Mouse (Mus musculus) left cerebral cortex, postnatal 36 days (tissue): Measurements from ENCODE around the gene Fbxw5. TPM values are rescaled to one million over a fixed set of nuclear protein-coding genes. Genes with fewer than 3 reads are reported as not detected.

Source experiments
- DNase-seq, 2 experiments: peaks; one replicate each; pipeline ENCODE4 v3.0.0; 2021 to 2022; ENCODE audit warnings: low spot score in 2 of 2, mixed read lengths in 1 of 2
- intact Hi-C: fragments of 180-260 bp; cut with DNase I; formaldehyde crosslinking; loops from one replicate; pipeline ENCODE4 v1.15.1; 2025
- total RNA-seq, 2 experiments: library from RNA; stranded (reverse); gene quantifications; 2 replicates each; pipeline ENCODE4 v1.2.3; 2021

Gene Fbxw5
- 100 to 1,000 TPM; 107 to 127 TPM for total RNA-seq

DNA sequence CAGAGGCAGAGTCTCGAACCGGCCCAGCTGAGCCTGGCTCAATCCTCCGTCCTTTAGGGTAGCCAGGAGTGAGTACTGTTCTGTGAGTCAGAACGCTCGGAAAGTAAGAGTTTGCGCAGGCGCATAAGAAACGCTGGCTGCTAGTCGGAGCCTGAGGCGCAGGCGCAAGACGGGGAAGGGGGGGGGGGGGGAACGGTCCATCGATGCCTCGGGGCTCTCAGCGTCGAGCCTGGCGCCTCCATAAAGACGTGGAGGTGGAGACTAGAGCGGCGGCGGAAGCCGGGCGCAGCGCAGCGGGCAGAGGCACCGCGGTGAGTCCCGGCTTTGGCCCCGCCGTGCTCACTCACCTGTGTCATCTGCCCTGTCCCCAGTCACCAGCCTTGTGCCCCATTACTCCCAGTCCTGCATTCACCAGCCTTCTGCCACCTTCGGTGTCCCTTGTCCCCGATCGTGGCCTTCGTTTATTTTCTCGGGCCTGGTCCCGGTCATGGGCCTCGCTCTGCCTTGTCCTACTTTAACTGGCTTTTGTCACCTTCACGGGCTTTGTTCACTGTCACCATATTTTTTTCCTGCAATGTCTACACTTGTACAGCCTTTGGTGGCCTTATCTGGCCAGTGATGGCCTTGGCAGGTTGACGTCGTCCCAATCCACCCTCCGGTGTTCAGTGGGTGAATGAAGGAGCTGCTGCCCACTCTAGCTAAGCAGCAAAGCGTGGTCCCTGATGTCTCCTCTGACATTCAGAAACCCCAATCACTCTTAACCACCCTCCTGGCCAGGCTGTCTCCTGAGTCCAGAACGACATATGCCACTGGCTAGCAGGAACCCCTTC, at the start of gene Fbxw5:
Fbxw5 (plus strand) TSS at position 175 of the 830 bp plus-strand sequence.
- intact Hi-C loops, result loop anchor here (2.0 kb wide), 1 partner anchor 40 kb away; the partner anchor contains the start of gene Paxx
- peak; percentile 78 to 83 for DNase-seq

DNA sequence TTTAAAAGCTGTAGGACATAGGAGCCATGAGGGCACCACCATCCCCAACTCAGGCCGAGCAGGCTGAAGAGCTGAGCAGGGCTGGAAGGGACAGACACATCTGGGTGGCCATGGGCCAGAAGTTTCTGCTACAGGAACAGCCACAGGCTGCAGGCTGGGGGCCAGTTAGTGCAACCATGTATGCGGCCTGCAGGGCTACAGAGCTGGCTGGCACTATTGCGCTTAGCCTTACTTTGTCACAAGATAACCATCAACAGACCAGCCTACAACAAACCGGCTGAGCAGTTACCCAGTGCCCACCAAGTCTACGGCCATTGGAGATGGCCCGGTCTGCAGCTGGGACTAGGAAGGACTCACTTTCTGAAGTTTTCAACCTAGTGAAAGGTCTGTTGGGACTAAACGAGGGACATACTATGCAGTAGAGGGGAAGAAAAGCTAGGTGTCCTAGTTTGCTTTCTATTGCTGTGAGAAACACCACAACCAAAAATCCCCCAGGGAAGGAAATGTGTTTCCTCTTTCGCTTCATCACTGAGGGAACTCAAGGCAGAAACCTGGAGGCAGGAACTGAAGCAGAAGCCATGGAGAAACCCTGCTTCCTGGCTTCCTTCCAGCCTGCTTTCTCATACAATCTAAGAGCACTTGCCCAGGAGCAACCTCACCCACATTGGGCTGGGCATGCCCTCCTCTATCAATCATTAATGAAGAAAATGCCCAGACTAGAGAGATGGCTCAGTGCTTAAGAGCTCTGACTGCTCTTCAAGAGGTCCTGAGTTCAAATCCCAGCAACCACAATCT, 49.5 kb upstream of the Fbxw5 start:
- DNase-seq, result no peak
- intact Hi-C loops, result no loop called here

DNA sequence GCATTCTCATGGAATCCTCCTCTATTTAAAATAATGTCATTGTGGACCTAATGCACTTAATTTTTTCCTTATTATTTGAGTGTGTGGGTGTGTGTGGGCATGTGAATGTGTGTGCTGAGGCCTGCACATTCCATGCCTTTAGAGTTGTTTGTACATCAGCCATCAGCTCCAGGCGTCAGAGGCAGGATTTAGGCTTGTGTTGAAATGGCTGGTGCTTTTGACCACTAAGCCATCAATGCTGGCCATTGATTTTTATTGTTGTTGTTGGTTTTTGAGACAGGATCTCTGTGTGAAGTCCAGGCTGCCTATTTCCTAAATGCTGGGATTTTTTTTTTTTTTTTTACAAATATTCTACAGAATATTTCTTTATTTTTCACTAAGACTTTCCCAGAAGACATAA, 47.6 kb upstream of the Fbxw5 start:
- no peak for DNase-seq
- intact Hi-C loops, result no loop called here

DNA sequence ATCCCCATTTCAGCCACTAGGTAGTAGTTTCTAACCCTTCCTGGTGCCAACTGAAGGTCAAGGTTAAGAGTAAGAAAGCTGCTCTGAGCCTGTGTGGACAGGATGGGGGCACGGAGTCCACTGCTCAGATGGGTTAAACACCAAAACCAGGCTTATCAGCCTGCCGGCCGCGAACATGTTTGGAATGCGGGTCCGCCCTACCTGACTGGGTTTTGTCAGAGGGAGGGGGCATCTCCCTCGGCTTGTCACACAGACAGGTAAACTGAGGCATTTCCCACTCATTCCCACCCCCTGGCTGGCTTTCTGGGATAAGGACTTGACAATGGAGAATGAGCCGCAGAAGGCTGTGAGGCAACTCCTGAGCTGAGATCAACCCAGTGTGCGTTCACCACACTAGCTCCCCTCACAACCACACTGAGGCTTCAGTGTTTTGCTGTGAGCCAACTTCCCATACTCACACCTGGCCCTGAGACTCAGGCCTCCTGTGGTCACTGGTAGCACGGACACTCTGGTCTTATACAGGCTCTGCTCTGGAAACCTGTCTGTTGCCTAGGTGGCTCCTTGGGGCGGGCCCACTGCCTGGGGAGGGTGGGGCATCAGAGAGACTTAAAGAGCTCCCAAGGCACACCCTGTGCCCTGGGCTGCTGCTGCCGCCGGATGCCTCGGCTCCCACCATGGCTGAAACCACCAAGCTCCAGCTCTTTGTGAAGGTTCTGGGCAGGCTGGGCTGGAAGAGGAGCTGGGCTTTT, 44.2 kb upstream of the Fbxw5 start, which contains the start of gene Clic3:
Clic3 (plus strand) TSS at position 634 of the 749 bp plus-strand sequence.
- no peak for DNase-seq
- intact Hi-C loops, result no loop called here

DNA sequence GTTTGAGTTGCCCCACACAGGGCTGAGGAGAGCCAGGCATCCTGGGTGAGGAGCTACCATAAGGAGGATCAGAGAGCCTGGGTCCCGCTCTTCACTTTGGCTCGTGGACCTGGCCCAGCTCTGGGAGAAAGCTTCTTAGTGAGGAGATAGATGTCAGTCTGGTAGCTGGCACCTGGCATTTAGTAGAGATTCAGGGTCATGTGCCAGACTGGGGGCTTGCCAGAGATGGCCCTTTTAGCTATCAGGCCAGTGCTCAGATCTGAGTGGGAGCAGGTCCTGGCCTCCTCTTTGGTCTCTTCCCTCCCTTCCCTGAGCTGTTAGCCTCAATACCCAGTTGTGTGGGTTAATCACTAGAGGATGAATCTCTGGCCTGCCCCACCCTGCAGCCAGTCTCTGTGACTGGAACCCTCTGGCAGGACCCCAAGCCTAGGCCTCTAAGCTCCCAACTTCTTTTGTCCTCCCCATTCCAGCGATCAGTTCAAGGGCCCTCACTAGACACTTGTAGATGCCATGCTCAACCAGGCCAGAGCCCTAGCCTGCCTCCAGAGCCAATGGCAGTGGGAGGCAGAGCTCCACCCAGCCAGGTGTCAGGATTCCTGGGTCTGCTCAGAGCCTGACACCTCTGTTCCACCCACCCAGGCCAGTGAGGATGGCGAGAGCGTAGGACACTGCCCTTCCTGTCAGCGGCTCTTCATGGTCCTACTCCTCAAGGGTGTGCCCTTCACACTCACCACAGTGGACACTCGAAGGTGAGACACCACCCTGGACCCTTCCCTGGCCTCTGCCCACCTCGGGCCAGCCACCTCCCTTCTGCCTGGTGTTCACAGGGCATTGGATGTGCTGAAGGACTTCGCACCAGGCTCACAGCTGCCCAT, 43.3 kb upstream of the Fbxw5 start:
- no peak for DNase-seq

DNA sequence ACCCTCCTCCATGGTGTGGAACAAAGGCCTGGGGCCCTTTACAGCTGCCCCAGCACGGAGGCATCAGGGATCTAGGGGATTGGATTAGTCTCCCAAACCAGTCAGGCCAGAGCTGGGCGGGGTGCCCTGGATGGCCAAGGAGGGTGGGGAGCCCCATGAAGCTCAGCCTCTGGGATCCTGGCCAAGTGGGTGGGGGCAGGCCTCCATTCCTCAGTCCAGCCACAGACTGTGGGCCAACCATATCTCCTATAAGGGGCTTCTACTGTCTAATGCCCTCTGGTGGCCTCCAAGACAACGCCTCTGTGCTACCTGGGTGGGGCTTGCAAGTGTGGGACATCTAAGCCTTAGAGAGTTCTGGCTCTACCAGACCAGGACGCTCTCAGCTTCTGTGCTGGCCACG, 41.6 kb upstream of the Fbxw5 start:
- no peak for DNase-seq
- intact Hi-C loops, result no loop called here

More for the DNA sequence above, 43.3 kb upstream of the Fbxw5 start:
- intact Hi-C loops, result no loop called here

DNA sequence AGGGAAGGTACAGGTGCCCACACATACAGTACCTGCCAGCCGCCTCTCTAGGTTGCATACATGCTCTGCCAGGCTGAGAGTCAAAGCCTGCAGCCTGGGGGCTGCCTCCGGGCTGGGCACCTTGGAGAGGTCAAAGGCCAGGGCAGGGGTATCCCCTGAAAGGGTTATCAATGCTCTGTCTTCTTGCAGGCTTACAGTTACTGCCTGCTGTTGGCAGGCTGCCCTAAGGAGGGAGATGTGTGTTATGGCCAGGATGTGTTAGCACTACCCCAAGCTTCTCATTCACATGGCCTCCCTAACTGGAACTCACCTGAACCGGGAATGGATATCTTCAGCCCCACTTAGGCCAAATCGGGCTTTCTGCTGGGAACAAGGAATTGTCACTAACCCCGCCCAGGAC, 40.4 kb upstream of the Fbxw5 start:
- DNase-seq, result no peak
- intact Hi-C loops, result loop anchor here (2.0 kb wide), 2 partner anchors 29 to 41 kb away; partner anchors contain the start of genes C8g and Fbxw5

DNA sequence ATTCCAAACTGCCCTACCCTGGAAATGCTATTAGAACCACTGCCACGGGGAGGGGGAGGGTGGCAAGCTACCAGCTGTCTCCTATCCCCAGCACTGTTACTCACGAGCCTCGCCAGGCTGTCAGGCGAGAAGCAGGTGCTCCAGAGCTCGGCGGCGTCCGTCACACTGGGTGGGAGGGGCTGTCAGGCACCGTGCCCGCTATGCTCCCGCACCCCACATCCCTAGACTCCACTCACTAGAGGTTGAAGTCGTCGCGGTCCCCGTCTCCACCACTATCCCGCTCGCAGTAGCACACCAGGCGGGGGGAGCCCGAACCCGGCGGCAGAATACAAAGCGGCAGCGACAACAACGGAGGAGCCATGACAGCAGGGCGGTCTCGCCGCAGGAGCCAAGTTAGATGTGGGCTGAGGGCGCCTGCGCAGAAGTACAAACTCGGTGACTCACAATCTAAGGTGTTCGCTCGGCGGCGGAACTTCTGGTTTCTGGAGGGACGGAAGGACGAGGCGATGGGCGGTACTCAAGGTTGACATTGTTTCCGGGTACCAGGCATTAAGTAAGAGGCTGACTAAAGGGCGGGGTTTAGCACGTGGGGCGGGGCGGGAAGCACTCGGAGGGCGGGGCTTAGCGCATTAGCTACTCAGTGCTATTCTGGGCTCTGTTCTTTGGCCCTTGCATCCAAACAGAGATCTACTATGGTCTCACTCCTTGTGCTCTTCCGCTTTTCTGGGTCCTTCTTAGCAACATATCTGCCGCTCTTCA, 39.8 kb upstream of the Fbxw5 start, which contains the start of gene Paxx:
Paxx (minus strand) TSS at position 544 of the 759 bp plus-strand sequence.
- peak; percentile 95 to 96 for DNase-seq
- intact Hi-C loops, result loop anchor here (2.0 kb wide), 2 partner anchors 30 to 40 kb away; partner anchors contain the start of genes C8g and Fbxw5

DNA sequence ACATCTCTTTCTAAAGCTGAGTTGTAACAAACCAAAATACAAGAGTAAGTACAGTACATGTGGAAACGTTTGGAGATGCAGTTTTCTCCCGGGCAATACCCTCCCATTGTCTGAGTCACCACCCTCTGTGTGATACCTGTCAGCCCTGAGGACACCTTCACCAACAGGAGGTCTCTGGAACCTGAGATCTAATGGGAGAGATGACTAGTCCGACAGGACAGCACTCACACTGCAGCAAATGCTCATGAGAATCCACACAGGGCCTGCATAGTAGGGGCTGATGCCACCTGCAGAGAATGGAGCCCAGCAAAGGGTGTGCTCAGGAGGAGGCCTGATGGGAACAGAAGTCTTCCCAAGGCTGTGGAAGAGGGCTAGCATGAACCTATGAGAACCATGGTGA, 39.1 kb upstream of the Fbxw5 start:
- DNase-seq, result no peak
- intact Hi-C loops, result loop anchor here (2.0 kb wide), 2 partner anchors 31 to 39 kb away; partner anchors contain the start of genes C8g and Fbxw5

DNA sequence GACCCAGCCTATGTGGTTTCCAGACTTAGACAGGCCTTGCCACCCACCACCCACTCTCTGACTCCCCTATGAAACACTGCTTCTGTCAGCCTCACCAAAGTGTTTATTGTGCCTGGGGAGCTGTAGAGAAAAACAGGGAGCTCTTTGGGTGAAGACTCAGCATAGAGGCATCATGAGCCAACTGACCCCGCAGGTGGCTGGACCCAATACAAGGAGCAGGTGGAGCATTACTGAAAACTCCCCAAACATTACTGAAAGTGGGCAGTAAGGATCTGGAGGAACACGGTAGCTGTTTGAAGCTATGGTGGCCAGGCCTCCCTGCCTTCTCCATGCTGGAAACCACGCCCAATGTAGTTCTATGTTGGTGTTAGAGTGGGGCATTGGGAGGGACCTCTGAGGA, 36.9 kb upstream of the Fbxw5 start:
- DNase-seq, result no peak
- intact Hi-C loops, result no loop called here

DNA sequence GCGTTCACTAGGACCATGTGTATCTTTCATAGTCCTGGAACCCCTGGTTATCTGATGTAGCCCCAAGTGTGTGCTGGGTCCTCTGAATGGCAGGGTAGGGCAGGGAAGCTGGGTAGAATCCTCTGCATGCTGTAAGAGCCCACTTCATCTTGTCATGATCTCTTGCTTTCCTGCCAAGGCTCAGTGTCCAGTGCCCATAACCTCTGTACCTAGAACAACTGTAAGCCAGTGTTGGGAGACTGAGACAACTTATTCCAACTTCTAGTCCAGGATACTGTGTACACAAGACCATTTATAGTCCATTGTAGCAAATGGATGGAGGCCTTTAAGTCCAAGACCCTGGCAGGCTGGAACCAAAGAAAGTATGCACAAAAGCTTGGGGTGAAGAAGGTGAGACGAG, 35.3 kb upstream of the Fbxw5 start:
- DNase-seq, result no peak
- intact Hi-C loops, result no loop called here

DNA sequence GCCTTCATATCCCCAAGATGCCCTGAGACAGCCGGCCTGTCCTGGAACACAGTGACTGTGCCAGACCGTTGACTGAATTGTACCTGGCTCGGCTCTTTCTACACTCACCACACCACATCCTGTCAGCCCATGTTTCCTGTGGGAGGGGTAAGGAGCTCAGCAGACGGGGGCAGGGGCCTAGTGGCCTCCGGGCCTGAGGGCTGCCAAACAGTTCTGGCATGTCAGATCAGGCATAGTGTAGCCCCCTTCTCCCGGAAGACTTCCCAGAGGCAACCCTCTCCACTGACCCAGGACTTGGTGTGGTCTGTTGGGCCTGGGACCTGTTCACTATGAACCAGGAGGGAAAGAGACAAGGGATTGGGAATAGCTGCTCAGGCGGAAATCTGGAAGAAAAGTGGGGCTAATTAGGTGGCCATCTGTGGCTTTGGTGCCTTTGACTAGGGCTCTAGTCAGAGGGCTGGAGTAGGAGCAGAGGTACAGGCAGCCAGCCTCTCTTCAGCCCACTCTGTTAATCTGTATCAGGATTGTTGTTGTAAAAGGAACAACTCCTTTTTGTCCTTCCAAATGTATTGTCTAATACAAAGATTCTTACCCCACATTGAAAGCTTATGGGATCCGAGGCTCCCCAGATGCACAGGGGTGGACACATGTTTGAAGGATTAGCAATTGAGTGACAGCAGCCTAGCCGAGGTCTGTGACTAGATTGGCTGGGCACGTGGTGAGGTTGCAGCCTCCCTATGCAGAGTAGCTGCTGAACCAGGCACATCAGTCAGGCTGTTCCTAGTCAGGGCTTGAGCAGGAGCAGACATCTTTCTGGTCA, 34.5 kb upstream of the Fbxw5 start:
- DNase-seq, result no peak
- intact Hi-C loops, result no loop called here

DNA sequence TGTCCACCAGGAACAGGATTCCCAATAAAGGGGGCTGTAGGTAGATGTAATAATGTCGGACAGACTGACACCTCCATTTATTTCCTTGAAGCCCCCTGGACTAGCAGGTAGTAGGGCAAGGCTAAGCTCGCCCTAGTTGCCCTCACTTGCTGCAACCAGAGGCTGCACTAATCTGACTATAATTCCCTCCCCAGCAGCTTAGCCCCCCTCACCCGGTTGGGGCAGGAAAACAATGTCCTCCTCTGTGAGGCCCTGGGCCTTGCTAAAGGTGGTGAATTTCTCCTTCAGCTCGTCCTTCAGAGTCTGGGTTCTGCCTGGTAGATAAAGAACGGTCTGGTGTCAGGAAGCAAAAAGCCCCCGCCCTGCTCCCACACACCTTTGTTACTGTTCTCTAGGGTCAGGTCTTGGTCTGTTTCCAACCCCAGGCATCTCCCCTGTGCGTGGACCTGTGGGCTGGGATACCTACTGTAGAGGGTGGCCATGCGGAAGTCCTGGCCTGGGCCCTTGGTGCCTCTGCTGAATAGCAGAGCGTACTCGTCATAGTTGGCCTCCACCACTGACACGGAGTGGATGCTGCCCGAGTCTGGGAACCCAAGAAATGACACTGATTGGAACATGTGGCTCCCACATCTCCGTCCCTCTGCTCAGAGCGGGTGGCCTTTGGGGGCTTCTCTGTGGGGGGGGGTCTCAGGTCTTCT, 32.8 kb upstream of the Fbxw5 start:
- intact Hi-C loops, result no loop called here
- DNase-seq, result no peak

DNA sequence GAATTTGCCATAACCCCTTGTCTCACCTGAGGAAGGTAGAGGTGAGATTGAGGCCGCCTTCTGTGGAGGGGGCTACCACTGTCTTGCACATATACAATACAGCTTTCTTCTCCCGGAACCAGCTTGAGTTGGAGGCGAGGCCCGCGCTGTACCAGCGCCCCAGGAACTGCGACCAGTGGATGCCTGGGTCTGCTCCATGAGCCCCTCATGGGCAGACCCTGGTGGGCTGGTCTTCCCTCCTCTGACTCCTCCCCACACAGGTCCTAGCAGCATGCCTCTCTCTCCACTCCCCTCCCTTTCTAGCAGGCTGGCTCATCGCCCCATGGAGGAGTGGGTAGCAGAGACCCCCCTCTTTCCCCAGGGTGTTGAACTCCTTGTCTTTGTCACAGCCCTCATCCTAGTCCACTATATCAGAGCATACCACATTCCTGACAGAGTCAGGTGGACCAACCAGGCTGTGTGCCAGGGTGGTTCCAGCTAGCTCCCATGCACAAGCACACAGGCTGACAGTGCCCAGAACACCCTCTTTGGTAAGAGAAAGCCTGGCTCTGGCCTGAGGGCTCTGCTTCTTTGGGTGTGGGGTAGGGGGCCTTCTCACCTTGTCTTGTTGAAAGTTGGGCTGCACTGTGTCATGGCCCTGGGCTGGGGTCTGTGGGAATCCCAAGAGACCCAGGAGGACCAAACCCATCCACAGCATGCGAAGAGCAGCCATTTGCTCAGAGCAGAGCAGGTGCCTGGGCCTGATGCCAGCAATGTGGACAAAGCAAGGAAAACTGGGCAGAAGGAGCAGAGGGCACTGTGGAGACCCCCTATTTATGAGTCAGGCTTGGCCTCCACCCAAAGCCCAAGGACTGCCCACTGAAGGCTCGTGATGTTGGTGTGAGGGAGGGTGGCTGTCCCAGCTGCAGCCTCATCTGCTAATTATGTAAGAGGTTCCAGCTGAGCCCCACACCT, 31.3 kb upstream of the Fbxw5 start:
- intact Hi-C loops, result no loop called here
- DNase-seq, result peak in 1 of 2 experiments; percentile 48

DNA sequence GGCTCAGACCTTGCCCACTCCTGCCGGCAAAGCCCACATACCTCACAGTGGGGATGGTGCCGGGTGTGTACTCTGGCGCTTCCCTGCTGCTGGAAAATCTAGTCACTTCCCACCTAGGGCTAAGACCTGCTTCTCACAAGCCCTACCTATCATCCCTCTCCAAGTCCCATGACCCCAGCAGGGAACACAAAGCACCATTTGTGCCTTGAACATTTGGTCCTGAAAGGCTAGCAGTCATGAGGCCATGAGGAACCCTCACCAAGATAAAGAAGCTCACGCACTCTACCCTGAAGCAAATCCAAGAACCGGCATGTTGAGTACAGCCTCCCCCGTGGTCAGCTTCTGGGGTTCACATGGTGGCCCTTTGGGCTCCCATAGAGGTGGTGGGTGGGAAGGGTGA, 30.6 kb upstream of the Fbxw5 start, which contains the start of gene Ptgds:
Ptgds (minus strand) TSS at position 78 of the 400 bp plus-strand sequence.
- no peak for DNase-seq
- intact Hi-C loops, result no loop called here
